Mouse (Mus musculus): ENCODE data around the gene Pias3.
"Not testable (repeated sequence)": the region's sequence is repeated elsewhere in the genome, so short reads cannot be mapped to it uniquely, and the experiment has no call there.

DNA sequence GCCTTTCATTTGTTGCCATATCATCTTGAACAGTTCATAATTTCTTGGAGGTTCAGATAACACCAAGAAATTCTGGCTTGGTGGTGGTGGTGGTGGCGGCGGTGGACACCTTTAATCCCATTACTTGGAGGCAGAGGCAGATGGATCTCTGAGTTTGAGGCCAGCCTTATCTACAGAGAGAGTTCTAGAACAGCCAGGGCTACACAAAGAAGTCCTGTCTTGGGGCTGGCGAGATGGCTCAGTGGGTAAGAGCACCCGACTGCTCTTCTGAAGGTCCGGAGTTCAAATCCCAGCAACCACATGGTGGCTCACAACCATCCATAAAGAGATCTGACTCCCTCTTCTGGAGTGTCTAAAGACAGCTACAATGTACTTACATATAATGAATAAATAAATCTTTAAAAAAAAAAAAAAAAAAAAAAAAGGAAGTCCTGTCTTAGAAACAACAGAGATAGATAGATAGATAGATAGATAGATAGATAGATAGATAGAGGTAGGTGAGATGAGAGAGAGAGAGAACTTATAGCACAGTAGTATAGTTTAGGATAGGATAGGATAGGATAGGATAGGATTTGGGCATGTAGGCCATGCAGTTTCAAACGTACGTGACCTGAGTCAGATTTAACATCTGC, 30.3 kb upstream of the Pias3 start:
- TF ChIP-seq CTCF, EP300 (IDR thresholded peaks at IDR 0.05; ENCODE audit: low read depth): not testable (repeated sequence)

Measured in liver, embryonic 14.5 days (tissue).